Mouse (Mus musculus) midbrain, embryonic 14.5 days (tissue): ENCODE data around the gene Calm3. TPM values are rescaled to one million over a fixed set of nuclear protein-coding genes. Genes with fewer than 3 reads are reported as not detected.

Source experiments
- ATAC-seq: fragments of 200-750 bp; cut with Nextera tagmentation; 2 replicates; pipeline ENCODE4 v1.8.0; 2017; ENCODE audit warnings: moderate number of reproducible peaks, moderate library complexity; ENCODE audit not compliant: low FRiP score, low TSS enrichment
- DNase-seq: peaks from one replicate; pipeline ENCODE4 v3.0.0-alpha.2; 2015
- H3K27ac ChIP-seq: fragments of 300-500 bp; sonication (generic); replicated peaks from 2 replicates; pipeline ENCODE4 v1.5.1; 2014; ENCODE audit warnings: mild to moderate bottlenecking, low read depth, low read length, moderate library complexity
- H3K27me3 ChIP-seq: fragments of 300-500 bp; sonication (generic); 2 replicates; pipeline ENCODE4 v1.6.1; 2014; ENCODE audit warnings: low read length, control low read depth, mixed read lengths; ENCODE audit not compliant: control insufficient read depth, insufficient read depth
- H3K36me3 ChIP-seq: fragments of 300-500 bp; sonication (generic); 2 replicates; pipeline ENCODE4 v1.6.1; 2014; ENCODE audit warnings: low read length, control low read depth; ENCODE audit not compliant: control insufficient read depth, insufficient read depth
- H3K4me1 ChIP-seq: fragments of 300-500 bp; sonication (generic); 2 replicates; pipeline ENCODE4 v1.6.1; 2014; ENCODE audit warnings: mild to moderate bottlenecking, antibody characterized with exemption, low read length, control low read depth; ENCODE audit not compliant: control insufficient read depth, insufficient read depth
- H3K4me2 ChIP-seq: fragments of 300-500 bp; sonication (generic); 2 replicates; pipeline ENCODE4 v1.6.1; 2014; ENCODE audit warnings: mild to moderate bottlenecking, low read length, moderate library complexity
- H3K4me3 ChIP-seq: fragments of 300-500 bp; sonication (generic); replicated peaks from 2 replicates; pipeline ENCODE4 v1.5.1; 2014; ENCODE audit warnings: low read depth, low read length
- H3K9ac ChIP-seq: fragments of 300-500 bp; sonication (generic); replicated peaks from 2 replicates; pipeline ENCODE4 v1.6.1; 2014; ENCODE audit warnings: mild to moderate bottlenecking, low read length, moderate library complexity
- H3K9me3 ChIP-seq: fragments of 300-500 bp; sonication (generic); 2 replicates; pipeline ENCODE4 v1.6.1; 2016; ENCODE audit warnings: low read length, control low read depth, mixed read lengths; ENCODE audit not compliant: control insufficient read depth
- WGBS: fragments of 180-500 bp; shearing (Covaris S2); extraction: QIAGEN DNeasy Blood & Tissue Kit; methylation state at CpG from one replicate; pipeline ENCODE4 v1.1.7; 2014; 5-methylcytosine and 5-hydroxymethylcytosine counted together
- polyA plus RNA-seq: library from polyadenylated mRNA; unstranded; fragments of >200 nt; fragmentation: Nextera tagmentation; extraction: Ambion mirVana; gene quantifications from 2 replicates; pipeline ENCODE4 v1.2.1, GENCODE M21; 2014

The Calm3 gene
- polyA plus RNA-seq, 1 experiment from 2014 or later: 494 TPM

DNA sequence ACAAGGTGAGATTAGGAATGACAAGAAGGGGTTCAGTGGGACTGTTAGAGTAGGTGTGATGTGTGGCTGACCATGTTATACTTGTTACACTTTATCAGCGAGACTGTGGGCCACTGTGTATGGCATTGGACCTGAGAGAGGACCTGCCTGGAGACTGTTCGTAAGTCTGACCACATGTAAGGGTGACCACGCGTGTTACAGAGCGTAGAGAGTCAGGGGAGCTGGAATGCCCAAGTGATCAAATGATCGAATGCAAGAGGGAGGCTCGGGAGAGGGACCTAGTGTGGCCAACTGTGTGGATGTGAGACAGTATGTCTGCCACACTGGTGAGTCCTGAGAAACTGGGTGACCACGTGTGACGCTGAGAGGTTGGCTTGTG lies 31.6 kb downstream of the Calm3 start:
- Histone ChIP-seq H3K36me3 (peaks cover 4% of the 10 kb centered on the region), H3K9ac (no peak overlapping the region), H3K9me3 (no peaks in the 10 kb centered on the region), H3K4me3 (no peak overlapping the region), H3K27ac (no peak overlapping the region), H3K4me2 (peak overlapping the region; percentile 55), H3K27me3 (peaks cover 12% of the 10 kb centered on the region), H3K4me1 (peaks cover 11% of the 10 kb centered on the region; the same call in 1 of the 2 replicates)
- WGBS: 48% methylated on average over 9 of the region's 9 CpGs
- DNase-seq (no peak), ATAC-seq (no peak)

DNA sequence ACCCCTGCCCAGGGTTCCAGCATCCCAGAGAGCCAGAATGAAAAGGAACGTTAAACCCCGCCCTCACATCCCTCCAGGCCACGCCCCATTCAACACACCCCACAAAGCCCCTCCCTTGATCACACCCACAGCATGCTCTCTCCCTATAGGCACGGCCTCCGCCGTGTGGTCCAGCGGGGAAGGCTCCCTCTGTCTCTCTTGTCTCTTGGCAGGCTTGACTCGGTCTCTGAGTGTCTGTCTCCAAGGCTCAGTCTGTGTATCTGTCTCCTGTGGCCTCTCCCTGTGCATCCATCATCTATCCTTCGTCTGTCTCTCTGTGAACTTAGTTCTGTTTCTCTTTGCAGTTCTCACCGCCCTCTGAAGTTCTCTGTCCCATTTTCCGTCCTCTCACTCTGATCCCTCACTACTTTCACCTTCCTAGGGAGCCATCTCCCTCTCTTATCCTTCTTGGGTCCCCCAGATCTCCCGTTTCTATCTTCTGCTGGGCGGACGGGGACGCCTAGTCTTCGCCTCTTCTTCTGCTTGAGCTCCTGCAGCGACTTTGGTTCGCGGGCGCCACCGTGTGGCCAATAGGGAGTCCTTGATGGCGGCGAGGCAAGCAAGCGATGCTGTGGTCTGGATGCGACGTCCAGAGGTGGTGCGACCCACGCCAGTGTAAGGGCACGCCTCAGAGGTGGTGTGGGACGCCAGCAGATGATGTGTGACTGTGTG lies 32.1 kb downstream of the Calm3 start, which contains the start of gene Gng8:
Gene Gng8, plus strand, starts transcription at position 146 of the 711 bp plus-strand sequence.
- Histone ChIP-seq H3K4me1 (peaks cover 11% of the 10 kb centered on the region; the same call in 1 of the 2 replicates), H3K27ac (no peak within 1 kb of the TSS; the same call in 1 of the 2 replicates), H3K36me3 (peaks cover 8% of the 10 kb centered on the region), H3K9me3 (no peaks in the 10 kb centered on the region), H3K27me3 (peaks cover 12% of the 10 kb centered on the region), H3K4me2 (peak within 1 kb of the TSS; percentile 55), H3K4me3 (peak within 1 kb of the TSS; percentile 18; the same call in 1 of the 2 replicates), H3K9ac (no peak within 1 kb of the TSS; the same call in 1 of the 2 replicates)
- under 1% methylated on average over 30 of the region's 30 CpGs for WGBS
- ATAC-seq (peak; percentile 57), DNase-seq (peak; percentile 95)

DNA sequence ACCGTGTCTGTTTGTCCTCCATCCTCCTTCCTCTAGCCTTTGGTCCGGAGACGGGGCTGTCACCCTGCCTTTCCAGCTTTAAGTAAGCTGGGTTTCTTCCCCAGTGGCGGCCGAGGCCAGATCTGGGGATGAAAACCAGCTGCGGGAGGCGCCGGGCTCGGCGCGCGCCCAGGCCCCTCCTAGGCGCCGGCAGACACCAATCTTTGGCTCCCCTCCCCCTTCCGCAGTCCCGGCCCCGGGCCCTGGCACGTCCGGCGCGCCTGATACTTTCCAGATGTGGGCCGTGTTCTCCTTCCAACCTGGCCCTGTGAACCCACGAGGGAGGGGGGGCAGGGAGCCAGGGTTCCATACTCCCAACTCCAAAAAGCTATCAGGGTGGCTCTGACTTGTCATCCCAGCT lies 33.0 kb downstream of the Calm3 start:
- DNase-seq: peak; percentile 41
- H3K9ac ChIP-seq: no peak overlapping the region
- peak overlapping the region; percentile 55 for H3K4me2 ChIP-seq

DNA sequence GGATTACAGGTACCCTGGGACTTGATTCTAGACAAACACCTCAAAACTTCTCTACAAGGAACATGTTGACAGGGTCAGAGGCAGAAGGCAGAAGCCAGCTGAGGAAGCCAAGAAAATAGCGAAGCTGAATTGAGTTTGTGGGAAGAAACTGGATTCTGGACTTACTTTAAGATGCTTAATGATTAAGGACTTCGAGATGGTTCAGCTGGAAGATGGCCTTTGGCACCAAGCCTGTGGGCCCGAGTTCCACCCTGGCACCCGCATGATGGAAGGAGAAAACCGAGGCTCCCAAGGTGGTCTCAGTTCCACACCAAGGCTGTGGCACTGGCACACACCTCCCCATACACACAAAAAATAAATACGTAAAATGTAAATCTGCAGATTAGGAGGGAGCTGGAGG lies 33.4 kb downstream of the Calm3 start:
- Histone ChIP-seq H3K4me2 (peak overlapping the region; percentile 55; the same call in 1 of the 2 replicates), H3K27me3 (peaks cover 25% of the 10 kb centered on the region), H3K9ac (no peak overlapping the region), H3K9me3 (0 out of 2 replicates have a peak, but pooled peaks cover 2% of the 10 kb centered on the region), H3K4me3 (no peak overlapping the region), H3K36me3 (peaks cover 20% of the 10 kb centered on the region), H3K27ac (no peak overlapping the region), H3K4me1 (peaks cover 11% of the 10 kb centered on the region; the same call in 1 of the 2 replicates)
- 41% methylated on average over 6 of the region's 6 CpGs for WGBS
- DNase-seq (no peak), ATAC-seq (no peak)

More for the DNA sequence above, 33.0 kb downstream of the Calm3 start:
- Histone ChIP-seq H3K4me1 (peaks cover 11% of the 10 kb centered on the region; the same call in 1 of the 2 replicates), H3K9me3 (no peaks in the 10 kb centered on the region), H3K4me3 (no peak overlapping the region), H3K27me3 (peaks cover 21% of the 10 kb centered on the region), H3K27ac (no peak overlapping the region), H3K36me3 (peaks cover 16% of the 10 kb centered on the region)
- 2% methylated on average over 23 of the region's 23 CpGs for WGBS
- no peak for ATAC-seq

DNA sequence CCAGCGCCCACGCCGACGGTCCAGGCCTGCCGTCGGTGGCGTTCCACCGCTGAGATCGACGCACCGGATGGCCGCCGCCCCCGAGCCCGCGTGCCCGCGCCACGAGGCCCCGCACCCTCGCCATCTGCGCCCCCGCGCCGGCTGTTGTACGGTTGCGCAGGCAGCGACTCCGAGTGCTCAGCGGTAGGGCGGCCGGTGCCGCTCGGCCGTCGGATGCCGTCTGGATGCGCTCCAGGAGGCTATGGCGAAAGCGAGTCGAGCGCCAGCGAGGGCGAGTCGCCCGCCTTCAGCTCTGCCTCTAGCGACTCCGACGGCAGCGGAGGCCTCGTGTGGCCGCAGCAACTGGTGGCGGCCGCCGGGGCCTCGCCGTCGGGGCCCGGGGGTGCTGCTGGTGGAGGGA lies 38.0 kb downstream of the Calm3 start:
- Histone ChIP-seq H3K36me3 (peaks cover 40% of the 10 kb centered on the region), H3K27ac (no peak overlapping the region), H3K4me1 (no peaks in the 10 kb centered on the region), H3K27me3 (peaks cover 41% of the 10 kb centered on the region), H3K4me2 (no peak overlapping the region), H3K4me3 (peak overlapping the region; percentile 19; the same call in 1 of the 2 replicates), H3K9me3 (0 out of 2 replicates have a peak, but pooled peaks cover 6% of the 10 kb centered on the region), H3K9ac (no peak overlapping the region)
- no peak for DNase-seq
- 0 out of 2 replicates have a peak, but pooled peaks have one; percentile 9 for ATAC-seq
- WGBS: 41% methylated on average over 59 of the region's 59 CpGs

DNA sequence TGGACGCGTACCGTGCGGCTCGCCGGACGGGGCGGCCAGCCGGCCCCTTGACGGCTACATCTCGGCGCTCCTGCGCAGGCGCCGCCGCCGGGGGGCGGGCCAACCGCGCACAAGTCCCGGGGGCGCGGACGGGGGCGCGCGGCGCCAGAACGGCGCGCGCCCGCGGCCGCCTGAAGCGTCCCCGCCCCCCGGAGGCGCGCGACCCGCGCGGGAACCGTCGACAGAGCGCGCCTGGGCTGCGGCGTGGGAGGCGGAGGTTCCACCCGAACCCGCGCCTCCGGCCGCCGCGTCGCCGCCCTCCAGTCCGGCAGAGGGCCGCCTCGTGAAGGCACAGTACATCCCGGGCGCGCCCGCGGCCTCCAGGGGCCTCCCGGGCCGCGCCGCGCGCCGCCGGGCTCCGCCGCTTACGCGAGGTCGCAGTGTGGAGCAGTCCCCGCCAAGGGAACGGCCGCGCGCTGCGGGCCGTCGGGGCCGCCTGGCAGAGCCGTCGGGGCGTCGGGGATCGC lies 38.6 kb downstream of the Calm3 start:
- Histone ChIP-seq H3K4me3 (peak overlapping the region; percentile 19), H3K36me3 (peaks cover 40% of the 10 kb centered on the region), H3K27ac (no peak overlapping the region), H3K4me2 (peak overlapping the region; percentile 30), H3K9me3 (0 out of 2 replicates have a peak, but pooled peaks cover 6% of the 10 kb centered on the region), H3K9ac (no peak overlapping the region), H3K27me3 (peaks cover 41% of the 10 kb centered on the region), H3K4me1 (0 out of 2 replicates have a peak, but pooled peaks cover 1% of the 10 kb centered on the region)
- DNase-seq (peak; percentile 61), ATAC-seq (peak; percentile 40; the same call in 1 of the 2 replicates)
- WGBS: 9% methylated on average over 90 of the region's 95 CpGs

DNA sequence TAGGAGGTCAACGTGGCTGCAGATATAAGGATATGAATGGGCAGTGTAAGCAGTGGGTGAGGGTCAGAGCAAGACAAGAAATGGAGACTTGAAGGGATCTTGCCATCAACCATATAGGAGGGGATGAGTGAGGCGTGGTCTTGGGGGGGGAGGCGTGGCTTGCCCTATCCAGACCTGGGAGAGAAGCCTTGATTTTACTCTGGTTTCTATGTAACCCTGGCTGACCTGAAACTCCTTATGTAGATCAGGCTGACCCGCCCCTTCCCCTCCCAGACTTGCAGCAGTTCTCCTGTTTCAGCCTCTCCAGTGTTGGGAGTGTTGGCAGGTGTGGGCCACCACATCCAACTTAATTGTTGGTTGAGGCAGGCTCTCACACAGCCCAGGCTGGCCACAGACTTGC lies 39.6 kb downstream of the Calm3 start:
- Histone ChIP-seq H3K4me3 (no peak overlapping the region), H3K27ac (no peak overlapping the region), H3K4me2 (no peak overlapping the region), H3K4me1 (0 out of 2 replicates have a peak, but pooled peaks cover 6% of the 10 kb centered on the region), H3K9me3 (0 out of 2 replicates have a peak, but pooled peaks cover 6% of the 10 kb centered on the region), H3K27me3 (peaks cover 41% of the 10 kb centered on the region), H3K9ac (no peak overlapping the region), H3K36me3 (peaks cover 40% of the 10 kb centered on the region)
- ATAC-seq (no peak), DNase-seq (no peak)
- WGBS: 60% methylated on average over 4 of the region's 4 CpGs

DNA sequence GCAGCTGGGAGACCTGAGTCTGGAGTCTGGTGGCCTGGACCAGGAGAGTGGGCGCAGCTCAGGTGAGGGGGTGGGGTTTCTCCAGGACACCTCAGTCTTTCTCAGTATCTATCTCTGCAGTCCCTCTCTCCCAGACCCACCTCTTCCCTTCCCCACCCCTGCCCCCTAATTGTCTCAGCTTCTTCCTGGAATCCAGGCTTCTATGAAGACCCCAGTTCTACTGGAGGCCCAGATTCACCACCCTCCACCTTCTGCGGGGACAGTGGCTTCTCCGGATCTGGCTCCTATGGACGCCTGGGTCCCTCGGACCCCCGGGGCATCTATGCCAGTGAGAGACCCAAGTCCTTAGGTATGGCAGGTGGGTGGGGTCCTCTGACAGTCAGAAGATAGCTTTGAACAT lies 40.8 kb downstream of the Calm3 start:
- Histone ChIP-seq H3K4me1 (0 out of 2 replicates have a peak, but pooled peaks cover 6% of the 10 kb centered on the region), H3K27me3 (peaks cover 41% of the 10 kb centered on the region), H3K9me3 (0 out of 2 replicates have a peak, but pooled peaks cover 6% of the 10 kb centered on the region), H3K27ac (no peak overlapping the region), H3K36me3 (peaks cover 40% of the 10 kb centered on the region), H3K4me2 (no peak overlapping the region), H3K9ac (no peak overlapping the region), H3K4me3 (no peak overlapping the region)
- WGBS: 91% methylated on average over 6 of the region's 6 CpGs
- no peak for DNase-seq
- ATAC-seq: no peak
